Mouse (Mus musculus) thymus, adult 2 months (tissue): ENCODE results near the gene Sh3pxd2a. TPM values are rescaled to one million over a fixed set of nuclear protein-coding genes. Genes with fewer than 3 reads are reported as not detected.

Source experiments
- DNase-seq: peaks from one replicate; pipeline ENCODE4 v3.0.0; 2021
- H3K27ac ChIP-seq: fragments of 200-500 bp; 2 replicates; pipeline ENCODE4 v1.5.1; 2012; ENCODE audit warnings: low read length, control low read depth; ENCODE audit not compliant: control insufficient read depth, insufficient read depth
- H3K27me3 ChIP-seq: fragments of 200-500 bp; 2 replicates; pipeline ENCODE4 v1.6.1; 2012; ENCODE audit warnings: mild to moderate bottlenecking, low read length, moderate library complexity, mixed read lengths; ENCODE audit not compliant: control insufficient read depth, insufficient read depth
- H3K36me3 ChIP-seq: fragments of 200-500 bp; 2 replicates; pipeline ENCODE4 v1.6.1; 2012; ENCODE audit warnings: mild to moderate bottlenecking, low read length, moderate library complexity; ENCODE audit not compliant: control insufficient read depth, insufficient read depth
- H3K4me1 ChIP-seq: fragments of 200-500 bp; replicated peaks from 2 replicates; pipeline ENCODE4 v1.6.1; 2012; ENCODE audit warnings: low read length; ENCODE audit not compliant: control insufficient read depth, insufficient read depth
- H3K4me3 ChIP-seq: fragments of 200-500 bp; 2 replicates; pipeline ENCODE4 v1.5.1; 2012; ENCODE audit warnings: mild to moderate bottlenecking, low read length, control low read depth, moderate library complexity; ENCODE audit not compliant: control insufficient read depth, insufficient read depth
- CTCF ChIP-seq: fragments of 200-500 bp; IDR thresholded peaks from 2 replicates; pipeline ENCODE4 v1.5.1; 2012; ENCODE audit warnings: mild to moderate bottlenecking, control low read depth, low read length, moderate library complexity, borderline replicate concordance; ENCODE audit not compliant: control insufficient read depth, poor library complexity, insufficient read depth; ENCODE audit errors: extremely low read depth
- POLR2A ChIP-seq: fragments of 200-500 bp; IDR thresholded peaks from 2 replicates; pipeline ENCODE4 v1.6.1; 2012; ENCODE audit warnings: mild to moderate bottlenecking, low read length, control low read depth, moderate library complexity; ENCODE audit not compliant: control insufficient read depth, poor library complexity, insufficient read depth; ENCODE audit errors: extremely low read depth
- WGBS: fragments of 180-500 bp; shearing (Covaris S2); methylation state at CpG from one replicate; pipeline ENCODE4 v1.1.7; 2018; 5-methylcytosine and 5-hydroxymethylcytosine counted together
- polyA plus RNA-seq: library from polyadenylated mRNA; depleted of rRNA; stranded (reverse); fragments of >200 nt; gene quantifications from 2 replicates; pipeline ENCODE4 v1.2.3, GENCODE M21; 2012; rRNA removed

Sh3pxd2a gene
- polyA plus RNA-seq, 1 experiment: 19.4 TPM

DNA sequence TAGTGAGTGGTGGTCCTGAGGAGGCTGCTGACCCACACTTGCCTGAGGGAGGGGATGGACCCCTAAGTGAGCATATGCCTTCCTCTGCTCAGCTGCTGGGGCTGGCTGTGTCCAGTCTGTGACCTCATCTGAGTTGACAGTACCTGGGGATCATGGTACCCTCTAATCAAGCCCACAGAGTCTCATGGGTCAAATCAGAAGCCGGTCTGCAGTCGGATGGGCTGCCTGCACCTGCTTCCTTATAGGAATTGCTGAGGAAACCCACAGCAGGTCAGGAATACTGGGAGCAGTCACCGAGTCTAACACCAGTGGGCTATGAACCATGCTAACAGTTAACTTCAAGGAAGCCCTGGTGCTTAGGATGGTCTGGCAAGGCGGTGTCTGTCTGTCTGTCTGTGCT lies 253.8 kb downstream of the Sh3pxd2a start:
- Histone ChIP-seq H3K27ac (no peak overlapping the region), H3K27me3 (no peaks in the 10 kb centered on the region), H3K4me3 (no peak overlapping the region), H3K36me3 (no peaks in the 10 kb centered on the region), H3K4me1 (no peaks in the 10 kb centered on the region)
- WGBS: 93% methylated on average over 4 of the region's 4 CpGs
- no peak for TF ChIP-seq CTCF
- no peak for TF ChIP-seq POLR2A
- no peak for DNase-seq

Other genes starting within 250 kb of the Sh3pxd2a start
- gene Stn1, start 73.1 kb upstream of the Sh3pxd2a start, polyA plus RNA-seq: 24.2 and 24.8 TPM in 2 replicates
- gene Slk, start 115.3 kb upstream of the Sh3pxd2a start, polyA plus RNA-seq: 11.5 and 12.2 TPM in 2 replicates
- 3.7 and 3.9 TPM in 2 replicates for gene Col17a1, start 227.7 kb upstream of the Sh3pxd2a start, polyA plus RNA-seq